Mouse (Mus musculus): ENCODE measurements at regions not wholly inside any gene's neighbourhood (a gene's known extent, or its start where the extent isn't known, plus 50 kb on each side); places are given as distances from the start of the nearest gene placed in this dataset.
A peak's percentile ranks its signal among the peaks of the same experiment; 100 is the strongest.

DNA sequence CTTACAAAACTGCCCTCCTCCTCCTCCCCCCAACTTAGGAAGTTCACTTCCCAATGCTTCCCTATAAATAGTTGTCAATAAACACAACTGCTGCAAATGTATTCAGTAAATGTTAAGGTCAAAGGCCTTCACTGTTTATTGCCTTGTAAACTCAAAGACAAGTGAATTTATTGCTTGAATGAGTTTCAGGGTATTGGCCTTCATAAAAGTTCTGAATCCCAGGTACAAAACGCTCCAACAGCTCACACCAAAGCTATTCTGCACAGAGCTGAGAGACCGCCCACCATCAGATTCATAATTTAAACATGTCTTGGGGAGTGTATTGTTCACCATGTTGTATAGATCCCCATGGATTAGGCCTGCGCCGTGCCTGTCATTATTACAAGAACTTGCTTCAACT is 53.9 kb upstream of the Cdkn3 start:
- DNase-seq (ENCODE audit: low spot score): no peak

DNA sequence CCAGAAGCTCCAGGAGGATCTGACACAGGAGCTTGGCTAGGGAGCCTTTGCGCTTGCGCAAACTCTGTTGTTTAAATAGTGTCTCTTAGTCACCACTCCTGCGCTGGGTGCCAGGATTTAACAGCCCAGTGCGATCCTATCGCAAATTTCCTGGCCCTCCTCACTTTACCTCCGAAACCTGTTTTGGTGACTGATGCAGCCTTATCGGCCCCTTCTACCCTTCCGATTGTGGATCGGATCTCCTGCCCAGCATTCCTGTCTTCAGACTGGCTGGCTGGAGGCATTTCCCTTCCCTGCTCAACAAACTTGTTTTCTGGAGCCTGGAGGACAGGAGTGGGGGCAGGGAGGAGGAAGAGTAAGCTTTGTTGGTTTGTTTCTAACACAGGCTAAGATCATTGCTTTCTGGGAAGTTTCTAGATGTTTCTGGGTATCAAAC is 56.0 kb upstream of the Cdkn3 start:
- peak; percentile 27 for DNase-seq (ENCODE audit: low spot score)

GRCm38 (mm10) chr14:46702669-46703435 is 57.5 kb upstream of the Cdkn3 start:
- peak; percentile 65 for DNase-seq (ENCODE audit: low spot score)

DNA sequence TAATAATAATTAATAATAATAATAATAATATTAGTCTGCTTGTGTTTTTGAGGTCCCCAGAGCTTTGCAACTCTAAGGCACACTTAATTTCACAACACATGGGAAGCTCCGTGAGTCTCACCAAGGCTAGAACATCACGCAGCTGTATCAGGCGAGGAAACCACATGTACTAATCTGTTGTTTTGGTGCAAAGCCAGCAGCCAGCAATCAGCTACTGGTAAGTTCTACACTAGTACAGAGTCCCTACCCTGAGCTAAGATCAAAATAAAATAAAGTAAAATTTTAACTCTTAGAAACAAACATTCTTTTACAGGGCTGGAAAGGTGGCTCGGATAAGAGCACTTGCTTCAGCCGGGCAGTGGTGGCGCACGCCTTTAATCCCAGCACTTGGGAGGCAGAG is 67.8 kb upstream of the Cdkn3 start:
- no peak for DNase-seq (ENCODE audit: low spot score)

GRCm38 (mm10) chr14:46692067-46692466 is 68.3 kb upstream of the Cdkn3 start:
- no peak for DNase-seq (ENCODE audit: low spot score)

DNA sequence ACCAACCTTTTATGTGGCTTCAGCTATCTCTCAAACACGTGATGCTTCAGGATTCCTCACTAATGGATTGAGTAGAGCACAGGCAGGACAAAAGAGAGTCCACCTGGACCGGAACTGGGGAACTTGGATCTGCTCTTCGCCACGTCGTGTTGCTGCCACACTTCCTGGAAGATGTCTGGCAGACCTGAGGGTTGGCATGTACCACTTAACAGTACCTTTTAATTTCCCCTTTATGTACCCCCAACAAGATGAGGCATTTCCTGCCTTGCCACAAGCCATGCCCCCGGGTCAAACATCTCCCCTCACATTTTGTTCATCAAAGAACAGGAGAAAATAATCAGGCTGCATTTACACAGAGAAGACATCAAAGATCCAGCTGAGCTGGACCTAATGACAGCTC is 77.6 kb upstream of the Cdkn3 start:
- DNase-seq (ENCODE audit: low spot score): no peak

- DNase-seq (ENCODE audit: low spot score): no peak
Observed at GRCm38 (mm10) chr14:46678935-46679334, 81.4 kb upstream of the Cdkn3 start.

- no peak for DNase-seq (ENCODE audit: low spot score)
Observed at GRCm38 (mm10) chr14:46671482-46672225, 88.7 kb upstream of the Cdkn3 start.

DNA sequence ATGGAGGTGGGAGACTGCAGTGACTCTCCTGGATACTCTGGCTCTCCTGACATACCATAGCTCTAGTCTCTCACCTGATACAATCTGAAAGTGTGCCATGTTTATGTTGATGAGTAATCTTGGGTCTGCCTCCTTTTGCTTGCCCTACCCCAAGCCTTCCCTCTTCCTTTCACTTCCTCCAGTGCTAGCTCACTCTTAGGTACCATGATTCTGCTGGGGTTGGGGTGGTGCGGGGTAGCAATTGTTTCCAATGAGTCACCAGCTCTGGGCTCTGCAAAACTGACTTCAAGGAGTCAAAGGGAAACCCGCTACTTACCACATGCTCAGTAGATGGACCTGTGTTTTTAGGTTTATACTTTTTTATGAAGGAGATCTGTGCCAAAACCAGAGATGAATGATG is 89.3 kb upstream of the Cdkn3 start:
- no peak for DNase-seq (ENCODE audit: low spot score)

DNA sequence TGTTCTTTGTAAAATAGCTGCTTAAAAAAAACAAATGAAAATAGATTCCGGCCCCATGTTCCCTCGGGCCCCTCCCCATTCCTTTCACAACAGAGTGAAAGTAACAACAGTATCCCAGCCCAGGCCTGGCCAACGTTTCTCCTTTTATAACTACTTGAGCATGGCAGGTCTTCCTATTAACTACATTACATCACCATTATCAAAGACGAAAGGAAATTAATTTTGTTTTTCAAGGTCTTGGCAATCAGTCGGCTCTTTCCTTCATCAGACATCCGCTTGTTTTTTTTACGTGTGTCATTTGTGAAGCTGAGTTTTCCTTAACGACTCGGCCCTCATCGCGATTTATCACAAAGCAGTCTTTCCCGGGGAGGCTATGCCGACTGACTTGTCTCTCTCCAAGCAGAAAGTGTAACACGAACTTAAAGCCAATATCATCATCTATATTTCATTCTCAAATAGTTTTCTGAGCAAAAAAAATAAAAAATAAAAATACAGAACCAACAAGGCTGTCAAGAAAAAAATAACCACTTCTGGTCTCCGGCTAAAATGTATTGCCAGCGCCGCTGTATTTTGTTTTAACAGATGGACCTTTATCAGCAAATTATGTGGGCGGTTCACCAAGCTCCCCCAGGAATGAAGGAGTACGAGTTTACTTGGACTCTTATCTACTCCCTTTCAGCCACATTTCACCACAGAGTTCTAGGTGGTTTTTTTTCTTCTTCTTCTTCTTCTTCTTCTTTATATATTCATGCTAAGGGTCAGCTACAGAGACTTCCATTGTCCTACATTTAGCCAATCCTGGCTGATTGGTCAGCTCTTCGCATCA is 89.9 kb upstream of the Cdkn3 start:
- no peak for DNase-seq (ENCODE audit: low spot score)

DNA sequence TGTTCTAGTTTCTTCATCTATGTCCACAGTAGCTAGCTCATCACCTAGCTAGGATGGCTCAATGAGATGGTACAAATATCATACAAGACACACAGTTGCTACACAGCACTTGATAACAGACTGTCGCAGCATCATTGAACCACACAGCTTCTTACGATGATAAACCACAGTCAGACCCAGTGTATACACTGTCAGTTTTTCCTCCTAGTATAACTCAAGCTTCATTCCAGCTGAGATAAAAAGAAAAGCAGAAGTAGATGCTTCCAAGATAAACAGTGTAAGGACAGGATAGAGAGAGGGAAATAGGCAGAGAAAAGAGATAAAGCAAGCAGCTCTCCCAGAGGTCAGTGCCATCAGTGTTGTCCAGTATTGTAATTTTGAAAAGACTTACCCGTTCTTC is 92.1 kb upstream of the Cdkn3 start:
- DNase-seq (ENCODE audit: low spot score): no peak

- no peak for DNase-seq (ENCODE audit: low spot score)
Observed at GRCm38 (mm10) chr14:46664305-46664704, 96.0 kb upstream of the Cdkn3 start.

DNA sequence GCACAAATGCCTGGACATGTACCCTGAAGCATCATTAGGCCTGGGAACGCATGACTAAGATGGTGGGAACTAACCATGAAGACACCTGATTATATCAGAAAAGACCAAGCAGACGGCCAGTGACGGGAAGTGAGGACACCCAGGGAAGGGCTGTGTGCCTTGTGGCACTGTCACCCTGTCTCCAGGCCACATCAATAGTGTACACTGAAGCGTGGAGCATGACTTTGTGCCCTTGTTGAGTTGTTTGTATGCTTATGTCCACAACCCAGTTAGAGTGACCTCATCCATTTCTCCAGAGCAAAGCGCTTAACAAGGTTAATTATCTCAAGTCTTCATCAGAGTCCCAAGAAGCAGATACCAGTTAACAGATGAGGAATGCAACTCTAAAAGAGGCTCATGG is 96.8 kb upstream of the Cdkn3 start:
- DNase-seq (ENCODE audit: low spot score): no peak

- DNase-seq (ENCODE audit: low spot score): no peak
Observed at GRCm38 (mm10) chr14:46661792-46662545, 98.4 kb upstream of the Cdkn3 start.

DNA sequence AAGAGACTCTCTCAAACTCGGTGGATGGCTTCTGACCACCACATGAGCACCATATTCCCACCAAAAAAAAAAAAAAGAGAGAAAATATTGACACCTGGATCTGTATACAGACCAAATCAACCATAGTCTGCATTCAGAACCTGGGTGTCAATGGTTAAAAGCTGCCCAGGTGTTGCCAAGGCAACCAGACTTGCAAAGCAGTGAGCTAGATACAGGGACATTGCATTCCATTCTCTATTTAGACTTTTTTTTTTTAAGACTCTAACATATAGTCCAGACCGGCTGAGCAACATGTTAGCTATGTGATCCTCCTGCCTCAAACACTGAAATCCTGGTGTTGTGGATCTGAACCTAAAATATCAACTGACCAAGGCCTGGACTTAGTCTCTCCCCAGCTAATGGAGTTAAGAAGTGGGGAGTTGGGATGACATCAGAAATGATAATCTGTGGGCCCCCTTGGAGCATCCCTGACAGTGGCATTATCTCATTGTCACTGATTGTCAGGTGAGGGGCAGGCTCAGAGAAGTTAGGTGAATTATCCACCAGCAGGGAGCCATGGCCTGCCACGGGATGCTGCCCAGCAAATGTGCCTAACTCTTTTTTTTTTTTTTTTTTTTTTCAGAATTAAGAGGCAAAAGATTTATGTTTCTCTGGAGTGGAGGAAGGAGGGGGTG is 99.1 kb upstream of the Cdkn3 start:
- no peak for DNase-seq (ENCODE audit: low spot score)

DNA sequence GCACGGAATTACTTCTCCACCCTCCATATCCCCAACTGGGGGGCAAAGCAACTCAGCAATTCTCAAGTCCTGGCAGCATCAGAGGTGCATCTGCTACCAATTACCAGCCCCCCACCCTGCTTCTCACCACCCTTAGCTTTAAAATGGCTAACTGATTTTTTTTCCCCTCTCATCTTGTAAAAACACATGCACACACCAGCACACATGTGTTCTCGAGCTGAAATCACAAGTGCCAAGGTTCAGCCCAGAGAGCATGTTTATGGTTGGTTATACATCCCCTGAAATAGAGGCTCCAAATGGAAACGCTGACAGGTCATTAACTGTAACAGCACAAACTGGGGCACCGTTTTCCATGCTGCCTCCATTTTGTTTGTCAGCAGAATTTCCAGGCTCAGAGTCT is 101.0 kb upstream of the Cdkn3 start:
- DNase-seq (ENCODE audit: low spot score): no peak

GRCm38 (mm10) chr14:46656249-46656648 is 104.1 kb upstream of the Cdkn3 start:
- DNase-seq (ENCODE audit: low spot score): no peak

- DNase-seq (ENCODE audit: low spot score): no peak
Observed at GRCm38 (mm10) chr14:46647319-46647974, 112.9 kb upstream of the Cdkn3 start.

- DNase-seq (ENCODE audit: low spot score): no peak
Observed at GRCm38 (mm10) chr14:46646673-46647318, 113.5 kb upstream of the Cdkn3 start.

DNA sequence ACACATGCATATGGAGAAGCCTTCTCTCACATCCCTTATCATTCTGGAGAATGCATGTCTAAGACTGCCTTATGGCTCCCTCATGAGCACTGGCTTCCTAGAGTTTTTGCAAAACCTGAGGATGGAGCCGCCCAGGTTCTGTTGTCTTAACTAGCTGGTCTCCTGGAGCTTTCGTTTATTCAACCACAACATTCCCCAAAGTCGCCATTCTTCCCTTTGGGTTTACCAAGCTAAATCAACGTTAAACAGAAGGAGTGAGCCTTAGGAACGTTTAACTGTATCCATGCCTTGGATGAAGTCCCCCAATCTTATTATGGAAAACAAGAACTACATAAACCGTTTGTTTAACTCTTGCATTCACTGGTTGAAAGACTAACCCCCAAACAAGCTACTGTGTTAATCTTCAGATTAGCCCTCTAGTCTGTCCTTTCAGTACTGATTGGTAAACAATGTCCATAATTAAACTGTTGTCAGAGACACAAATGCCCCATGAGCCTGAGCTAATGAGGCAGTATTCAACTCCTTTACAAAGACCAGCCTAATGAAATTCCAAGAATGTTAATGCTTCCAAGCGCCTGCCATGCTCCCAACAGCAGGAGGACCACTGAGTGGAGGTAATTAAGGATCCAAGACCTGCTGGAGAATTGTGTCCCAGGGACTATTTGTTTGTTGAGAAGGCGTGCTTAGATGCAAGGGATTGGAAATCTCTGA is 121.1 kb upstream of the Cdkn3 start:
- DNase-seq (ENCODE audit: low spot score): no peak

All from ovary, postnatal 14 days (tissue).